Mouse (Mus musculus) midbrain, postnatal 0 days (tissue): Measurements from ENCODE around the gene Padi1. TPM values are rescaled to one million over a fixed set of nuclear protein-coding genes. Genes with fewer than 3 reads are reported as not detected.

Experiments used
- ATAC-seq: fragments of 200-750 bp; cut with Nextera tagmentation; 2 replicates; pipeline ENCODE4 v1.8.0; 2017; ENCODE audit warnings: moderate number of reproducible peaks, mild to moderate bottlenecking, moderate TSS enrichment, moderate library complexity; ENCODE audit not compliant: low FRiP score
- DNase-seq: peaks from one replicate; pipeline ENCODE4 v3.0.0-alpha.2; 2015; ENCODE audit warnings: low spot score
- H3K27ac ChIP-seq: fragments of 300-500 bp; sonication (generic); 2 replicates; pipeline ENCODE4 v1.5.1; 2014; ENCODE audit warnings: low read depth, mild to moderate bottlenecking, low read length, mixed read lengths
- H3K27me3 ChIP-seq: fragments of 300-500 bp; sonication (generic); 2 replicates; pipeline ENCODE4 v1.6.1; 2014; ENCODE audit warnings: low read length, control low read depth, mixed read lengths; ENCODE audit not compliant: insufficient read depth
- H3K36me3 ChIP-seq: fragments of 300-500 bp; sonication (generic); 2 replicates; pipeline ENCODE4 v1.6.1; 2014; ENCODE audit warnings: low read length, control low read depth, mixed read lengths; ENCODE audit not compliant: insufficient read depth
- H3K4me1 ChIP-seq: fragments of 300-500 bp; sonication (generic); 2 replicates; pipeline ENCODE4 v1.6.1; 2014; ENCODE audit warnings: mild to moderate bottlenecking, control low read depth, antibody characterized with exemption, low read length, mixed read lengths; ENCODE audit not compliant: insufficient read depth
- H3K4me2 ChIP-seq: fragments of 300-500 bp; sonication (generic); 2 replicates; pipeline ENCODE4 v1.6.1; 2014; ENCODE audit warnings: low read depth, mild to moderate bottlenecking, low read length, mixed read lengths; ENCODE audit not compliant: poor library complexity, severe bottlenecking
- H3K4me3 ChIP-seq: fragments of 300-500 bp; sonication (generic); 2 replicates; pipeline ENCODE4 v1.5.1; 2014; ENCODE audit warnings: low read depth, mild to moderate bottlenecking, low read length, moderate library complexity
- H3K9ac ChIP-seq: fragments of 300-500 bp; sonication (generic); replicated peaks from 2 replicates; pipeline ENCODE4 v1.6.1; 2014; ENCODE audit warnings: mild to moderate bottlenecking, low read length, moderate library complexity, mixed read lengths; ENCODE audit not compliant: poor library complexity, severe bottlenecking
- H3K9me3 ChIP-seq: fragments of 300-500 bp; sonication (generic); 2 replicates; pipeline ENCODE4 v1.6.1; 2016; ENCODE audit warnings: low read length, control low read depth
- CTCF ChIP-seq: IDR thresholded peaks from 2 replicates; pipeline ENCODE4 v1.5.1; 2016; ENCODE audit warnings: antibody characterized with exemption, mild to moderate bottlenecking
- WGBS: fragments of 180-500 bp; shearing (Covaris S2); extraction: QIAGEN DNeasy Blood & Tissue Kit; methylation state at CpG from one replicate; pipeline ENCODE4 v1.1.7; 2014; 5-methylcytosine and 5-hydroxymethylcytosine counted together
- polyA plus RNA-seq: library from polyadenylated mRNA; unstranded; fragments of >200 nt; fragmentation: Nextera tagmentation; extraction: Ambion mirVana; gene quantifications from 2 replicates; pipeline ENCODE4 v1.2.1, GENCODE M21; 2015
- total RNA-seq: library from RNA; depleted of rRNA; stranded (reverse); fragments of >200 nt; gene quantifications from 2 replicates; pipeline ENCODE4 v1.2.3, GENCODE M21; 2014

The Padi1 gene
- total and polyA plus RNA-seq, 2 experiments from 2014 or later, result 0.16 TPM; not detected in 1

GRCm38 (mm10) chr4:140814241-140815225 is 31.0 kb downstream of the Padi1 start:
- Histone ChIP-seq H3K27ac (no peak overlapping the region), H3K27me3 (peaks cover 14% of the 10 kb centered on the region; the same call in 1 of the 2 replicates), H3K36me3 (no peaks in the 10 kb centered on the region), H3K9me3 (no peaks in the 10 kb centered on the region), H3K4me3 (no peak overlapping the region), H3K4me1 (no peaks in the 10 kb centered on the region), H3K4me2 (peak overlapping the region; percentile 28; the same call in 1 of the 2 replicates), H3K9ac (no peak overlapping the region)
- ATAC-seq, result no peak
- no peak for DNase-seq
- WGBS, result 28% methylated on average over 36 of the region's 36 CpGs
- TF ChIP-seq CTCF, result peak; percentile 54

GRCm38 (mm10) chr4:140813358-140814185 is 32.0 kb downstream of the Padi1 start:
- WGBS, result 32% methylated on average over 13 of the region's 13 CpGs
- H3K4me1 ChIP-seq, result no peaks in the 10 kb centered on the region
- TF ChIP-seq CTCF, result no peak
- no peak overlapping the region for H3K27ac ChIP-seq
- ATAC-seq (no peak), DNase-seq (no peak)
- no peak overlapping the region for H3K4me2 ChIP-seq
- H3K9me3 ChIP-seq, result no peaks in the 10 kb centered on the region
- H3K9ac ChIP-seq, result no peak overlapping the region
- H3K36me3 ChIP-seq, result no peaks in the 10 kb centered on the region
- H3K4me3 ChIP-seq, result no peak overlapping the region
- peaks cover 14% of the 10 kb centered on the region; the same call in 1 of the 2 replicates for H3K27me3 ChIP-seq

GRCm38 (mm10) chr4:140812609-140813008 is 33.0 kb downstream of the Padi1 start:
- H3K27ac ChIP-seq, result no peak overlapping the region
- no peaks in the 10 kb centered on the region for H3K4me1 ChIP-seq
- DNase-seq, result peak; percentile 47
- H3K4me3 ChIP-seq, result no peak overlapping the region
- WGBS, result 32% methylated on average over 9 of the region's 14 CpGs
- no peak for ATAC-seq
- no peak overlapping the region for H3K9ac ChIP-seq
- H3K36me3 ChIP-seq, result no peaks in the 10 kb centered on the region
- H3K9me3 ChIP-seq, result no peaks in the 10 kb centered on the region
- peaks cover 14% of the 10 kb centered on the region; the same call in 1 of the 2 replicates for H3K27me3 ChIP-seq
- H3K4me2 ChIP-seq, result no peak overlapping the region
- TF ChIP-seq CTCF, result no peak

- Histone ChIP-seq H3K4me1 (no peaks in the 10 kb centered on the region), H3K27me3 (peaks cover 14% of the 10 kb centered on the region; the same call in 1 of the 2 replicates), H3K9ac (no peak overlapping the region), H3K36me3 (no peaks in the 10 kb centered on the region), H3K9me3 (no peaks in the 10 kb centered on the region), H3K4me3 (no peak overlapping the region), H3K27ac (no peak overlapping the region), H3K4me2 (no peak overlapping the region)
- TF ChIP-seq CTCF, result no peak
- ATAC-seq, result no peak
- no peak for DNase-seq
- 84% methylated on average over 8 of the region's 8 CpGs for WGBS
These were observed 33.4 kb downstream of the Padi1 start for GRCm38 (mm10) chr4:140812191-140812590.

- 76% methylated on average over 16 of the region's 16 CpGs for WGBS
- Histone ChIP-seq H3K4me1 (no peaks in the 10 kb centered on the region), H3K27me3 (peaks cover 14% of the 10 kb centered on the region; the same call in 1 of the 2 replicates), H3K4me3 (no peak within 1 kb of the TSS), H3K27ac (no peak within 1 kb of the TSS), H3K9ac (no peak within 1 kb of the TSS), H3K4me2 (no peak within 1 kb of the TSS), H3K9me3 (no peaks in the 10 kb centered on the region), H3K36me3 (no peaks in the 10 kb centered on the region)
- ATAC-seq (no peak), DNase-seq (no peak)
- TF ChIP-seq CTCF, result no peak
These were observed 34.9 kb downstream of the Padi1 start, which contains the start of gene Padi3 for GRCm38 (mm10) chr4:140810458-140811260. Gene Padi3, minus strand, starts transcription at chr4:140810648.
